Mouse (Mus musculus): Measurements from ENCODE around the gene Gm10722. TPM values are rescaled to one million over a fixed set of nuclear protein-coding genes. Genes with fewer than 3 reads are reported as not detected.

Gm10722 gene
- not detected for polyA plus RNA-seq (2014; fragmentation: Illumina TruSeq; extraction: RNeasy Lipid Tissue Mini Kit (QIAGEN cat#74804))

DNA sequence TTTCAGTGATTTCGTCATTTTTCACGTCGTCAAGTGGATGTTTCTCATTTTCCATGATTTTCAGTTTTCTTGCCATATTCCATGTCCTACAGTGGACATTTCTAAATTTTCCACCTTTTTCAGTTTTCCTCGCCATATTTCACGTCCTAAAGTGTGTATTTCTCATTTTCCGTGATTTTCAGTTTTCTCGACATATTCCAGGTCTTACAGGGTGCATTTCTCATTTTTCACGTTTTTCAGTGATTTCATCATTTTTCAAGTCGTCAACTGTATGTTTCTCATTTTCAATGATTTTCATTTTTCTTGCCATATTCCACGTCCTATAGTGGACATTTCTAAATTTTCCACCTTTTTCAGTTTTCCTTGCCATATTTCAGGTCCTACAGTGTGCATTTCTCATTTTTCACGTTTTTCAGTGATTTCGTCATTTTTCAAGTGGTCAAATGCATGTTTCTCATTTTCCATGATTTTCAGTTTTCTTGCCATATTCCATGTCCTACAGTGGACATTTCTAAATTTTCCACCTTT is at the start of gene Gm10722:
Gene Gm10722 (plus strand): TSS at position 478 of the 528 bp plus-strand sequence.

GRCm38 (mm10) chr9:3002794-3003396 is 2.2 kb downstream of the Gm10722 start, which contains the start of gene Gm11168:
Gene Gm11168, plus strand, starts transcription at chr9:3003346.

DNA sequence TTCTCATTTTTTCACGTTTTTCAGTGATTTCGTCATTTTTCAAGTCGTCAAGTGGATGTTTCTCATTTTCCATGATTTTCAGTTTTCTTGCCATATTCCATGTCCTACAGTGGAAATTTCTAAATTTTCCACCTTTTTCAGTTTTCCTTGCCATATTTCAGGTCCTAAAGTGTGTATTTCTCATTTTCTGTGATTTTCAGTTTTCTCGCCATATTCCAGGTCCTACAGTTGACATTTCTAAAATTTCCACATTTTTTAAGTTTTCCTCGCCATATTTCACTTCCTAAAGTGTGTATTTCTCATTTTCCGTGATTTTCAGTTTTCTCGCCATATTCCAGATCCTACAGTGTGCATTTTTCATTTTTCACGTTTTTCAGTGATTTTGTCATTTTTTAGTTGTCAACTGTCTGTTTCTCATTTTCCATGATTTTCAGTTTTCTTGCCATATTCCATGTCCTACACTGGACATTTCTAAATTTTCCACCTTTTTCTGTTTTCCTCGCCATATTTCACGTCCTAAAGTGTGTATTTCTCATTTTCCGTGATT is 12.1 kb downstream of the Gm10722 start, which contains the start of gene Gm10721:
Gene Gm10721 (plus strand): TSS at position 408 of the 547 bp plus-strand sequence.

GRCm38 (mm10) chr9:3015354-3015753 is 14.6 kb downstream of the Gm10722 start, which contains the start of gene Gm10720:
Gene Gm10720, plus strand, starts transcription at chr9:3015654.

DNA sequence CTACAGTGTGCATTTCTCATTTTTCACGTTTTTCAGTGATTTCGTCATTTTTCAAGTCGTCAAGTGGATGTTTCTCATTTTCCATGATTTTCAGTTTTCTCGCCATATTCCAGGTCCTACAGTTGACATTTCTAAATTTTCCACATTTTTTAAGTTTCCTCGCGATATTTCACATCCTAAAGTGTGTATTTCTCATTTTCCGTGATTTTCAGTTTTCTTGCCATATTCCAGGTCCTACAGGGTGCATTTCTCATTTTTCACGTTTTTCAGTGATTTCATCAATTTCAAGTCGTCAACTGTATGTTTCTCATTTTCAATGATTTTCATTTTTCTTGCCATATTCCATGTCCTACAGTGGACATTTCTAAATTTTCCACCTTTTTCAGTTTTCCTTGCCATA is 16.4 kb downstream of the Gm10722 start, which contains the start of gene Gm10719:
Gene Gm10719 (plus strand): TSS at position 301 of the 400 bp plus-strand sequence.

DNA sequence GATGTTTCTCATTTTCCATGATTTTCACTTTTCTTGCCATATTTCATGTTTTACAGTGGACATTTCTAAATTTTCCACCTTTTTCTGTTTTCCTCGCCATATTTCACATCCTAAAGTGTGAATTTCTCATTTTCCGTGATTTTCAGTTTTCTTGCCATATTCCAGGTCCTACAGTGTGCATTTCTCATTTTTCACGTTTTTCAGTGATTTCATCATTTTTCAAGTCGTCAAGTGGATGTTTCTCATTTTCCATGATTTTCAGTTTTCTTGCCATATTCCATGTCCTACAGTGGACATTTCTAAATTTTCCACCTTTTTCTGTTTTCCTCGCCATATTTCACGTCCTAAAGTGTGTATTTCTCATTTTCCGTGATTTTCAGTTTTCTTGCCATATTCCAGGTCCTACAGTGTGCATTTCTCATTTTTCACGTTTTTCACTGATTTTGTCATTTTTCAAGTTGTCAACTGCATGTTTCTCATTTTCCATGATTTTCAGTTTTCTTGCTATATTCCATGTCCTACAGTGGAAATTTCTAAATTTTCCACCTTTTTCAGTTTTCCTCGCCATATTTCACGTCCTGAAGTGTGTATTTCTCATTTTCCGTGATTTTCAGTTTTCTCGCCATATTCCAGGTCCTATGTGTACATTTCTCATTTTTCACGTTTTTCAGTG is 22.7 kb downstream of the Gm10722 start, which contains the start of gene Gm10718:
Gene Gm10718 (plus strand): TSS at position 236 of the 673 bp plus-strand sequence.

GRCm38 (mm10) chr9:3024912-3025467 is 24.3 kb downstream of the Gm10722 start, which contains the start of gene Gm10717:
Gene Gm10717, plus strand, starts transcription at chr9:3025417.

DNA sequence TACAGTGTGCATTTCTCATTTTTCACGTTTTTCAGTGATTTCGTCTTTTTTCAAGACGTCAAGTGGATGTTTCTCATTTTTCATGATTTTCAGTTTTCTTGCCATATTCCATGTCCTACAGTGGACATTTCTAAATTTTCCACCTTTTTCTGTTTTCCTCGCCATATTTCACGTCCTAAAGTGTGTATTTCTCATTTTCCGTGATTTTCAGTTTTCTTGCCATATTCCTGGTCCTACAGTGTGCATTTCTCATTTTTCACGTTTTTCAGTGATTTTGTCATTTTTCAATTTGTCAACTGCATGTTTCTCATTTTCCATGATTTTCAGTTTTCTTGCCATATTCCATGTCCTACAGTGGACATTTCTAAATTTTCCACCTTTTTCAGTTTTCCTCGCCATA is 33.6 kb downstream of the Gm10722 start, which contains the start of gene Gm17535:
Gene Gm17535 (plus strand): TSS at position 301 of the 400 bp plus-strand sequence.

GRCm38 (mm10) chr9:3036577-3036976 is 35.9 kb downstream of the Gm10722 start, which contains the start of gene Gm10715:
Gene Gm10715, plus strand, starts transcription at chr9:3036877.

Other genes with a start within 250 kb of the Gm10722 start
- not detected for gene Gm11168, start 2.4 kb downstream of the Gm10722 start, polyA plus RNA-seq (2014; fragmentation: Illumina TruSeq; extraction: RNeasy Lipid Tissue Mini Kit (QIAGEN cat#74804))
- gene Gm10721, start 12.2 kb downstream of the Gm10722 start, polyA plus RNA-seq (2014; fragmentation: Illumina TruSeq; extraction: RNeasy Lipid Tissue Mini Kit (QIAGEN cat#74804)): not detected
- gene Gm10720, start 14.7 kb downstream of the Gm10722 start, polyA plus RNA-seq (2014; fragmentation: Illumina TruSeq; extraction: RNeasy Lipid Tissue Mini Kit (QIAGEN cat#74804)): not detected
- gene Gm10719, start 16.5 kb downstream of the Gm10722 start, polyA plus RNA-seq (2014; fragmentation: Illumina TruSeq; extraction: RNeasy Lipid Tissue Mini Kit (QIAGEN cat#74804)): not detected
- not detected for gene Gm10718, start 22.6 kb downstream of the Gm10722 start, polyA plus RNA-seq (2014; fragmentation: Illumina TruSeq; extraction: RNeasy Lipid Tissue Mini Kit (QIAGEN cat#74804))
- not detected for gene Gm10717, start 24.5 kb downstream of the Gm10722 start, polyA plus RNA-seq (2014; fragmentation: Illumina TruSeq; extraction: RNeasy Lipid Tissue Mini Kit (QIAGEN cat#74804))
- not detected for gene Gm17535, start 33.7 kb downstream of the Gm10722 start, polyA plus RNA-seq (2014; fragmentation: Illumina TruSeq; extraction: RNeasy Lipid Tissue Mini Kit (QIAGEN cat#74804))
- not detected for gene Gm10715, start 36.0 kb downstream of the Gm10722 start, polyA plus RNA-seq (2014; fragmentation: Illumina TruSeq; extraction: RNeasy Lipid Tissue Mini Kit (QIAGEN cat#74804))

Measured in ovary, adult 10 weeks (tissue).